Mouse (Mus musculus): ENCODE results near the gene Raet1d. TPM values are rescaled to one million over a fixed set of nuclear protein-coding genes. Genes with fewer than 3 reads are reported as not detected.
"Not testable (repeated sequence)": the region's sequence is repeated elsewhere in the genome, so short reads cannot be mapped to it uniquely, and the experiment has no call there.

The Raet1d gene
- polyA plus RNA-seq (2016; fragmentation: Nextera tagmentation; extraction: Ambion mirVana), result 16.7 and 17.0 TPM in 2 replicates

DNA sequence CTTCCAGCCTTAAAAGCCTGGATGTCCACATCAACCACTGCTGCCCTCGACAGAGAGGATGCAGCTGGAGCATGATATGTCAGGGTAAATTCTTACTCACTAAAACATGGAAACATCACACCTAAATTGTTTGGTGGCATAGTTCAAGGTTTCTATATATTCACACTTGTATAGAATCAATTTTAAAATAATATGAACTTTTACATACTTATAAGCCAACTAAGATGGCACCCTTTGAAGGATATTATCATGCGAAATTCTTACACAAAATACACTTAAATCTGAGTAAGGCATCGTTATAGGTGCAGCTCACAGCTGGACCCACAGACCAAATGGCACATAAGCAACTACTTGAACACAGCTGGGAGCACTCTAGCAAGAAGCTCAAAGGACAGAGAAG, at the start of gene Raet1d:
TSS of gene Raet1d (plus strand) at position 301 of the 400 bp plus-strand sequence.
- H3K9me3 ChIP-seq; H3K4me1 ChIP-seq; H3K27ac ChIP-seq (replicated peaks); H3K27me3 ChIP-seq (replicated peaks; ENCODE audit: low read depth, poor library complexity, severe bottlenecking); H3K4me3 ChIP-seq; H3K36me3 ChIP-seq (replicated peaks); DNase-seq (ENCODE audit: low spot score): not testable (repeated sequence)
- WGBS, result 76% methylated on average over 3 of the region's 3 CpGs

DNA sequence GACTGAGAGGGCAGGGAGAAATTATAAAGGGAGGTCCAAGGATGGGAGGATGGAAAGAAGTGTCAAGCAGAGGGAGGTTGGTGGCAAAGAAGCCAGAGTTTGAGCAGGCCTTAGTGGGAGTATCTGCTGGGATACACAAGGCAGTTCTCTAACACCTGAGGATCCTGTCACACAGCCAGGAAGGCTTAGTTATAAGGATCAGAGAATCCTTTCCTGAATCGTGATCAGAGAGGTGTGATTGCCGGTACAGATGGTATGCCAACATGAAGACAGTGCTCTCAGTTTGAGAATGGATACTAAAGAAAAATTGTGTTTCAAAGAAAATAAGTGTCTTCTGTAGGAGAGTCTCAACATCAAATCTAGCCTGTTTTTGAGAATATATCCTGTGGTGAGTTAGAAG, 37.5 kb upstream of the Raet1d start:
- Histone ChIP-seq H3K27me3 (replicated peaks; ENCODE audit: low read depth, poor library complexity, severe bottlenecking) (no peaks in the 10 kb centered on the region), H3K4me1 (no peaks in the 10 kb centered on the region), H3K4me3 (no peak overlapping the region), H3K27ac (replicated peaks) (no peak overlapping the region), H3K36me3 (replicated peaks) (no peaks in the 10 kb centered on the region), H3K9me3 (no peaks in the 10 kb centered on the region)
- 90% methylated on average over 2 of the region's 2 CpGs for WGBS
- no peak for DNase-seq (ENCODE audit: low spot score)

- not testable (repeated sequence) for H3K27me3 ChIP-seq (replicated peaks; ENCODE audit: low read depth, poor library complexity, severe bottlenecking); H3K9me3 ChIP-seq; H3K4me1 ChIP-seq; DNase-seq (ENCODE audit: low spot score); H3K4me3 ChIP-seq; H3K27ac ChIP-seq (replicated peaks); H3K36me3 ChIP-seq (replicated peaks)
- 85% methylated on average over 4 of the region's 4 CpGs for WGBS
These were observed 14.6 kb upstream of the Raet1d start for GRCm38 (mm10) chr10:22345721-22346120.

DNA sequence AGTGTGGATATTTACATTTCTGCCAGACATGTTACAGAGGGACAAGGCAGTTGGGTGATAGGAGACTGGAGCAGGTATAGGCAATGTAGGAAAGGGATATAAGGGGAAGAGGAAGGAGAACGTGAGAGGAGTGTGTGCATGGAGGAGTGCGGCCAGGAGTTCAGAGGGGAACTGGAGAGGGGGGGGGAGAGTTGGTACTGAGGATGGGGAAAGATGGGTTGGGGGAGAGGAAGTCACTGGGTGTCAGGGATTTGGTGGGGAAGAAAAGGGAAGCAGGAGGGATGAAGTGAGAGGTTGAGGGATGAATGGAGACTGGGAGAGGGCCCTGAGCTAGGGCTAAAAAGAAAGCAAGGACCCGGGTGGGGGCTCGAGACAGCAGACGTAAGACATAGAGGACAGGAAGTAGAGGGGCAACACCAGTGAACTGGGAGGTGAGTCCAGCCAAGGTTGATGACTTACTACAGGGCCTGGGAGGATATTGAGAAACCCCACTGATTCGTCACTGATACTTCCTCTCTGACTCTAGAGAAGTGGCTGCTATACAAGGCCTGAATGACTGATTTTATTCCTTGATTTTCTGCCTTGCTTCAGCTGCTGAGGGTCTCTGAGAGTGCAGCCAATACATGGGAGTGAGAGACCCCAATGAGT, 6.7 kb upstream of the Raet1d start:
- not testable (repeated sequence) for H3K27me3 ChIP-seq (replicated peaks; ENCODE audit: low read depth, poor library complexity, severe bottlenecking); H3K4me1 ChIP-seq; H3K4me3 ChIP-seq; H3K36me3 ChIP-seq (replicated peaks); H3K27ac ChIP-seq (replicated peaks); DNase-seq (ENCODE audit: low spot score); H3K9me3 ChIP-seq
- 87% methylated on average over 6 of the region's 6 CpGs for WGBS

GRCm38 (mm10) chr10:22354196-22354574, 6.2 kb upstream of the Raet1d start:
- 86% methylated on average over 2 of the region's 2 CpGs for WGBS
- H3K36me3 ChIP-seq (replicated peaks); H3K4me3 ChIP-seq; H3K27me3 ChIP-seq (replicated peaks; ENCODE audit: low read depth, poor library complexity, severe bottlenecking); H3K27ac ChIP-seq (replicated peaks); H3K4me1 ChIP-seq; DNase-seq (ENCODE audit: low spot score); H3K9me3 ChIP-seq: not testable (repeated sequence)

- H3K27ac ChIP-seq (replicated peaks); H3K36me3 ChIP-seq (replicated peaks); H3K9me3 ChIP-seq; DNase-seq (ENCODE audit: low spot score); H3K27me3 ChIP-seq (replicated peaks; ENCODE audit: low read depth, poor library complexity, severe bottlenecking); H3K4me3 ChIP-seq; H3K4me1 ChIP-seq: not testable (repeated sequence)
- WGBS, result 70% methylated on average over 1 of the region's 1 CpGs
These were observed 3.0 kb upstream of the Raet1d start for GRCm38 (mm10) chr10:22357373-22357772.

- 56% methylated on average over 2 of the region's 2 CpGs for WGBS
These were observed 605 bp downstream of the Raet1d start for GRCm38 (mm10) chr10:22360957-22361356.

DNA sequence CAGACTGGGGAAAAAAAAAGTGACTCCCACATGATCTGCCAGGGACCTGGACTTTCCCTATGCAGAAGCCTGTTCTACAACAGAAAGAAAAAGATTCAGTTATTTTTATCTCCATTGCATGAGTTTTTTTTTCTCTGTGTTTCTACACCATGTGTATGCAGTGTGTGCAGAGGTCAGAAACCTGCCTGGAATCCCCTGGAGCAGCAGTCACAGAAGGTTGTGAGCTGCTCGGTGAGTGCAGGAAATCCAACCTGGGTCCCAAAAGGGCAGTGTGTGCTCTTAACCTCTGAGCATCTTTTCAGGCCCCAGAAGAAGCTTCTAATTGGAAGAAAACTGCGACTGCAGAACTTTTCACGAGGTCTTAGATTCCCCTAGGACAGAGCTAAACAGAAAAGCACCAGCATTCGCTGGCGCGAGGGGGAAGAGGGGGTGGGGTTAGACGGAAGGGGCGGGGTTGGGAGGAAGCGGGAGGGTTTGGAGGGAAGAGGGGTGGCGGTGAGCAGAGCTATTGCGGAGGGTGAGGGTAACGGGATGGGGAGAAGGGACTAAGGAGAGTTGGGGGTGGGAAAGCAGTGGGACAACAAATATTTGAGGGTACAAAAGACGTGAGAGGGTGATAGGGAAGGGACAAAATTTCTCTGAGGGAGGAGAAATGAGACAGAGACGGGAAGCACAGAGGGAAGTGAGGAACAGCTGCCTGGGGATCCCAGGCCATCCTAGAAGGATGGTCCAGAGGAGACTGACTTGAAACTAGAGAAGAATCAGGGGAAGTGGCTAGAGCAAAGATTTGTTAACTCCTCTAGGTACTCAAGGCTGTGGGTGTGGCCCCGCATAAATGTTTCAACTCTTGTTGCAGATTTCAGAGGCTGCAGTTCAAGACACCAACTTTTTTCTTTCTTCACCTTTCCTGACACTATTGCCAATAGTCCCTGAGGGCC, 1.3 kb downstream of the Raet1d start:
- peak overlapping the region; percentile 44 for H3K4me3 ChIP-seq
- H3K27ac ChIP-seq (replicated peaks); H3K27me3 ChIP-seq (replicated peaks; ENCODE audit: low read depth, poor library complexity, severe bottlenecking); H3K9me3 ChIP-seq; H3K4me1 ChIP-seq; H3K36me3 ChIP-seq (replicated peaks): not testable (repeated sequence)
- DNase-seq (ENCODE audit: low spot score), result peak; percentile 64
- WGBS, result 4% methylated on average over 11 of the region's 15 CpGs

More at GRCm38 (mm10) chr10:22360957-22361356, 605 bp downstream of the Raet1d start:
- not testable (repeated sequence) for H3K36me3 ChIP-seq (replicated peaks); H3K27ac ChIP-seq (replicated peaks); H3K27me3 ChIP-seq (replicated peaks; ENCODE audit: low read depth, poor library complexity, severe bottlenecking); H3K4me1 ChIP-seq; H3K9me3 ChIP-seq; H3K4me3 ChIP-seq; DNase-seq (ENCODE audit: low spot score)

GRCm38 (mm10) chr10:22362466-22362865, 2.1 kb downstream of the Raet1d start:
- H3K4me1 ChIP-seq; H3K9me3 ChIP-seq; DNase-seq (ENCODE audit: low spot score); H3K27me3 ChIP-seq (replicated peaks; ENCODE audit: low read depth, poor library complexity, severe bottlenecking); H3K27ac ChIP-seq (replicated peaks); H3K4me3 ChIP-seq; H3K36me3 ChIP-seq (replicated peaks): not testable (repeated sequence)
- 94% methylated on average over 2 of the region's 2 CpGs for WGBS

DNA sequence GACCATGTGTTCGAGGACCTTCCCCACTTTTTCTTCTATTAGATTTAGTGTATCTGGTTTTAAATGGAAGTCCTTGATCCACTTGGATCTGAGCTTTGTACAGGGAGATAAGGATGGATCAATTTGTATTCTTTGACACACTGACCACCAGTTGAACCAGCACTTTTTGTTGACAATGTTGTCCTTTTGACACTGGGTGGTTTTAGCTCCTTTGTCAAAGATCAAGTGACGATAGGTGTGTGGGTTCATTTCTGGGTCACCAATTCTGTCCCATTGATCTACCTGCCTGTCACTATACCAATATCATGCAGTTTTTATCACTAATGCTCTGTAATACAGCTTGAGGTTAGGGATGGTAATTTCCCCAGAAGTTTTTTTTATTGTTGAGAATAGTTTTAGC, 4.6 kb downstream of the Raet1d start:
- H3K27me3 ChIP-seq (replicated peaks; ENCODE audit: low read depth, poor library complexity, severe bottlenecking); H3K4me1 ChIP-seq; DNase-seq (ENCODE audit: low spot score); H3K9me3 ChIP-seq; H3K27ac ChIP-seq (replicated peaks); H3K36me3 ChIP-seq (replicated peaks); H3K4me3 ChIP-seq: not testable (repeated sequence)
- WGBS, result 87% methylated on average over 2 of the region's 2 CpGs

DNA sequence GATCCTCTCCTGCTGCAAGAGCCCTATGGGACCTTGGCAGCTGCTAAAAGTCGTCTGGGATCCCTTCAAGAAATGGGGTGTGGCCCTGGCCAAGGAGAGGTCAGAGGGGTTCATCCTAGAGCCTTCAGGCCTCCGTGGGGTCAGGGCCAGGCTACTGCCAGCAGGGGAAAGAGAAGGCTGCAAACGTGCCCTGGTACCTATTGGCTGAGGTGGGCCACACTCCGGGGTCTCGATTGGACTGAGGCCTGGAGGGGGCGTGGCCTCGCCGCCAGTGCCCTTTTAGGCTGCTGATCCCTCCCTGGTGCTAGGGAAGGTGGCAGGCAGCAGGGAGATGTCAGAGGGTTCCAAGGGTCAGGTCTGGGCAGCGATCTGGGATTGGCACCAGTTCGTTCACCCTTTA, 20.9 kb downstream of the Raet1d start:
- 7% methylated on average over 10 of the region's 10 CpGs for WGBS
- H3K27ac ChIP-seq (replicated peaks), result not testable (repeated sequence)
- peak overlapping the region; percentile 16; the same call in 1 of the 2 replicates for H3K4me3 ChIP-seq

GRCm38 (mm10) chr10:22390146-22390545, 29.8 kb downstream of the Raet1d start:
- H3K27ac ChIP-seq (replicated peaks), result not testable (repeated sequence)

More for the DNA sequence above, 20.9 kb downstream of the Raet1d start:
- not testable (repeated sequence) for H3K9me3 ChIP-seq; H3K27me3 ChIP-seq (replicated peaks; ENCODE audit: low read depth, poor library complexity, severe bottlenecking); H3K36me3 ChIP-seq (replicated peaks); H3K4me1 ChIP-seq
- peak; percentile 42 for DNase-seq (ENCODE audit: low spot score)

DNA sequence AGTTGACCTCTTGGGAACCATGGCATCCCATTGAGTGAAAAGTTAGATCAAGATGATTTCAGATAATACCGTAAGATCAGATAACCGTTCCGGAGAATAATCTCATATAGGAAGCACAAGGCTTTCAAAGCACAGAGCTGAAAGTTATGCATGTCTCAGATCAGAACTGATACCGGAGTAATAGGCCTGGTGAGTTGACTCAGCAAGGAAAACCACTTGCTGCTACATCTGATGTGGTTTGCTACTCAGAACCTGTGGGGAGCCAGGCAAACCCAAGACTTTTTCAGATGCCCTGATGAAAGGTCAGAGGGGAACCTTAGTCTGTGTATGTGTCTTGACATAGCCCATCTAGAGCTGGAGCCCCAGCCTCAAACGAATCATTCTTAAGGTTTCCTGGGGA, 31.3 kb downstream of the Raet1d start:
- not testable (repeated sequence) for H3K27ac ChIP-seq (replicated peaks); H3K9me3 ChIP-seq; H3K4me3 ChIP-seq; H3K4me1 ChIP-seq; H3K36me3 ChIP-seq (replicated peaks); H3K27me3 ChIP-seq (replicated peaks; ENCODE audit: low read depth, poor library complexity, severe bottlenecking); DNase-seq (ENCODE audit: low spot score)
- 92% methylated on average over 5 of the region's 5 CpGs for WGBS

More at GRCm38 (mm10) chr10:22390146-22390545, 29.8 kb downstream of the Raet1d start:
- WGBS, result 89% methylated on average over 7 of the region's 7 CpGs
- not testable (repeated sequence) for H3K4me3 ChIP-seq; H3K36me3 ChIP-seq (replicated peaks); H3K9me3 ChIP-seq; H3K4me1 ChIP-seq; DNase-seq (ENCODE audit: low spot score); H3K27me3 ChIP-seq (replicated peaks; ENCODE audit: low read depth, poor library complexity, severe bottlenecking)
